Mouse (Mus musculus) R1 (cell line): Measurements from ENCODE around the gene Ttll12.

Experiments
- DNase-seq: peaks from one replicate; pipeline ENCODE4 v3.0.0-alpha.2; 2018; ENCODE audit warnings: low read depth, low spot score

Gene Ttll12

DNA sequence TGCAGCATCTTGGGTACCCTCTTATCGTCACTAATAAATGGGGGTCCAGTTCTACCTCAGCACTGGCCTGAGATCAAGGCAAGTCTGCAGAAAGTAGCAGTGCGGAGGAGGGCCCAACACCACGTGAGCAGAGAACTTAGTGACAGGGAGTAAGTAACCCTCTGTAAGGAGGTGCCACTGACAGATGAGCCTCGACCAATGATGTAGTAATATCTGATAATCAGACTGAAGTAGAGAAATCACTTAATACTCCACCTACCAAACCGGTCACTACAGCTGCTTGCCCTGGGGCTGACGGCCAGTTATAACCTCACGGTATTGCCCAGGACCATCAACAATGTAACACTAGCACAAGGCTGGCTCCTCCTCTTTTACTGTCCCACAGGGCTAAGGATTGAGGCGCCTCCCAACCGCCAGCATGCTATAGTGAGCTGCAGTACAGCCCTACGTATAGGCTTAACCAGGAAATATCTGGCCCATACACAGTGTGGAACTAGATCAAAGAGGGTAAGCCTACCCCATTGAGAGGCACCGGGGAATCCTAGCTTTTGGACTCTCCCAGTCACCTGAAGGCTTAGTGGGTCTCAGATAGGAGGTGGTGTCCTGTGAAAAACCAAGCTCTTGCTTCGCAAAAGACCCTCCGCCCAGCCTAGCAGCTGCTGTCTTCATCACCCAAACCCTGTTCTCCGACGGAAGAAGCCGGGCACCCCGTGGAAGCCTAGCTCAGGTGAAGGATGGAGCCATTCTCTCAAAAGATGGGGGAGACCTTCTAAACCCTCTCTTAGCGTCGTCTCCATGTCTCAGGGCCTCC, 1.1 kb downstream of the Ttll12 start:
- DNase-seq, result peak; percentile 41

DNA sequence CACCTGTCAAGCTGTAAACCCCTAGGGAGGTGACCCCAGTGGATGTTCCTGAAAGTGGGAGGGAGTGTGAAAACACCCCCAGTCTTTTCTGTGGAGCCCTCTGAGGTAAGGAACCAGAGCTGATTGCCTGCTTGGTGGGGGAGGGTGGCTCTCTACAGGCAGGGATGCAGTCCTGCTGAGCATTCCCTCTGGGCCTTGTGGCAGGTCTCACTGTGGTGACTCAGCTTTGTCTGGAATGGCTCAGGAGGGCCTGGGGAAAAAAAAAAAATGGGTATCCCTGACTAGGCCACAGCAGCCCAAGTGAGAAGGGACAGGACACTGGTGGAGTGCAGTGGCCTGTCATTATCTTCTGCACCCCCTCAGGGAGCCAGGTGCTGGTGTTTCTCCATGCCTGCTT, 1.8 kb downstream of the Ttll12 start:
- no peak for DNase-seq

DNA sequence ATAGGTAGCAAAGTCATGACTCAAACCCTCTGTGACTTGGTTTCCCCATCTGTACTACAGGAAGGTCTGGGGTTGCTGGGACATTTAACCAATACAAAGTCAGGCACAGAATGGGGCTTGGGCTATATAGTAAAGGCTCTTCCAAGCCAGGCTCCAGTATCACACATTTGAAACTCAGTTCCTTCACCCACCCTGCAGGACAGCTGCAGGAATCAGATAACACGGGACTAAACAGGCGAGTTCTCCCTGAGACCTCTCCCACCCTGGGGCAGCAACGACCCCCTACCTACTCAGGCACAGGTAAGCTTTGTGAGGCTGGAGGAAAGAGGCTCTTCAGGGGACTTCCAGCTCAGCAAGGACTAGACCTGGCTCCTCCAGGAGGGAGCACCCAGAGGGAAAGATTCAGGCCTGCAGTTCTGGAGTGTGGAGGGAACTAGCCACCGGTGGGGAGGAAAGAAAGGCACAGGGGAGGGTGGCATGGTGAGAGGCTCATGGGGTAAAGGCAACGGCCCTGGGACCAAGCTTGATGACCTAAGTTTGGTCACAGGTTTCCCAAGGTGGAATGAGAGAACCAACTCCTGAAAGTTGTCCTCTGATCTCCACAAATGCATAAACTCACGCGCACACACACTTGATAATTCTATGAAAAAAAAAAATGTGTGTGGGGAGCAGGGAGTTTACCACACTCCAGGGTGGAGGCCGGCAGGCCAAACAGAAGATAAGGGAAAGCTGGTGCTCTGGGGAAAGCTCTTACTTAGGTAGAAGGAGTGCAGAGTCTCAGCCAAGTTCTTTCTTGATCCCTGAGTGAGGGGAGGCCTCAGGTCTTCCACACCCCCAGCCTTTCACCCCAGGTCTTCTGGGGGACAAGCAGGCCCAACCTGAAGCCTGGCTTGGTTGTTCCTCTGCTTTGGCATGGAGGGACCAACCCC, 2.4 kb downstream of the Ttll12 start:
- no peak for DNase-seq

DNA sequence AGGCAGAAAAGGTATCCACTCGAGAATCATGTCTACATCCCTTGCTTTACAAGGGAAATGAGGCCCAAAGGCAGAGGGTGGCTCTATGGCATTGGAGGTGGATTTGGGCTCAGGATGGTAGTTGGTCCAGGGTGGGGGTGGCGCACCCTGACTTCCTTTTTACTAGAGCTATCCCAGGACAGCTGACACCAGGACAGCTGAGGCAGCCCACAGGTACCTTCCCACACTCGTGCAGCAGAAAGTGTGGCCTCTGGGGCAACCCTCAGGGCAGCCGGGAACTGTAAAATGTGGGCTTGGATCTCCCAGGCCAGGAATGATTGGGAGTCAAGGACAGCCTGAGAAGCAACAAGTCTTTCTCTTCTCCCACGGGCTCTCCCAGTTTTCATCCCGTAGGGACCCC, 3.2 kb downstream of the Ttll12 start:
- DNase-seq, result no peak

DNA sequence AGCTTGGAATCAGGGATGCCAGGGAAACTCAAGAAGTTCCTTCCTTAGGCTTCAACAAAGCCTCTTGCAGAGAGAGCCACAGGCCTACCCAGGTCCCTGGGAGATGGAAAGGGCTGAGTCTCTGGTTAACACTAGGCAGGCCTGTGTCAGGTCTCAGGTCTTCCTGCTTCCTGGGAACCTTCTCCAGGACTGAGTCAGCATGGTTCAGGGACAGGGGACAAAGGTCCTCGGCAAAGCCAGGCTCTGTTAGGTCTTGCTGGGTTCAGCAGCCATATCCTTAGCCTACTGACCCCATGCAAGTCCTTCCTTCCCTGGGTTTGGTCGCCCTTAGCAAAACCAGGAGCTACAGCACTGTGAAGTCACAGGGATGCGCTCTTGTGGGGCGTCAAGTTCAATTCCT, 4.1 kb downstream of the Ttll12 start:
- DNase-seq, result no peak

DNA sequence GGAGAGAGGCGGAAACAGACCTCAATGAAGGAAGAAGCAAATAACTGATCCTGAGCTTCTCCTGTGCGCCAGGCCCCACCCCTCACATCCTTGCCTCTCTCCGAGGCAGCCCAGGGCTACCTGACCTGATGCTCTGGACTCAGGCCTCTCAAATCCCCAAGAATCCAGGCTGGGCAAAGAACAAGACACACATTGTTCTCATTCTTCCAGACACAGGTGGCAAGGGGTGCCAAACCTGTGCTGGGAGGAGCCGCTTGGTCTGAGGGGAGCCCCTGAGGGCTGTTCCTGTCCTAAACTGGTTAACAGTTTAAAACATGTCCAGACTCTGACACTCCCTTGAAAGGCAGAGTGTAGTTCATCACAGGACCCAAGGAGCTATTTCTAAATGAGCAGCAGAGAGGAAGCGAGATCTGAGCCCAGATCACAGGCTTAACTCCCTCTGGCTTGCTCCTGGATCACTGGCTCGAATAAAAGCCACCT, 10.2 kb downstream of the Ttll12 start:
- no peak for DNase-seq

DNA sequence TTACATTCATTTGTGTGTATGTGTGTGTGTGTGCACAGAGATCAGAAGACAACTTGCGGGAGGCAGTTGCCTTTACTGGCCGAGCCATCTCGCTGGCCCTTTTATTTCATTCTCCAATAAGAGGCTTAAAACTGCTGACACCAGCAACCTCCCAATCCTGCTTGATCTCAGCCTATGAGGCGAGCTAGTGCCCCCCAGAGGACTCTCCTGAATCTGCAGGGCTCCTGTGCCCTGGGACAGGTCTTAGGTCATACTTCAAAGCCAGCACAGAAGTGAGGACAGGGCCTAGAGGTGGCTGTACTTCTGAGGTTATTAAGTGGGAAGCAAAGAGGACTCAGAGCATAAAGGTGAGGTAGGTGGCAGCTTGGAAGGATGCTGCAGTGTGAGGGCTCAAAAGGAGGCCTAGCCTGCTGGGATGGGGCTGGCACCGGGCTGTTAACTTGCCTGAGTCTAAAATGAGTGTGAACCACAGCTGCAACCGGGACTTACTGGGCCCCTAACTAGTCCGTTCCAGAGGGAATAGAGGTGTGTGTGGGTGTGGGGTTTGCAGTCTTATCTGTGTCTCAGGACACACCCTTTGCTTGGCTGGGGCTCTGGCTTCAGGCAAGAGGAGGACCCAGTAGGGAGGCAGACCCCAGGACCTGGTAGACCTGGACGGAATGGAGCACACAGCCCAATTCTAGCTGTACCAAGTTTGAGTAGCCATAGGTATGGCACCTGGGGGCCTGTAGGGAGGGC, 11.4 kb downstream of the Ttll12 start:
- peak; percentile 62 for DNase-seq

DNA sequence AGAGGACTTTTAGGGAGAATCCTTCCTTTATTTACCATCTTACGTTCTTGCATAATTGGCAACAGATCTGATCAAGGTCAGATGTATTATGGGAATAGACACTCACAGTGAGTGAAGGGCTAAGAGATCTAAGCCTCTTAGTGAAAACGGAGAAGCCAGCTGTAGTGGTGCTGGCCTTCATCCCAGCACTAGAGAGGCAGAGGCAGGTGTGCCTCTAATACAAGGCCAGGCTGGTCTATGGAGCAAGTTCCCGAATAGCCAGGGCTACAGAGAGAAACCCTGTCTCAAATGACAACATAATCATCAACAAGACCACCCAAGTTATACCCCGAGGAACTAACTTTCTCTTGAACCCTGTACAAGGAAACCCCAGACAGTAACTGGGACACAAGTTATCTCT, 12.0 kb downstream of the Ttll12 start:
- DNase-seq, result no peak

DNA sequence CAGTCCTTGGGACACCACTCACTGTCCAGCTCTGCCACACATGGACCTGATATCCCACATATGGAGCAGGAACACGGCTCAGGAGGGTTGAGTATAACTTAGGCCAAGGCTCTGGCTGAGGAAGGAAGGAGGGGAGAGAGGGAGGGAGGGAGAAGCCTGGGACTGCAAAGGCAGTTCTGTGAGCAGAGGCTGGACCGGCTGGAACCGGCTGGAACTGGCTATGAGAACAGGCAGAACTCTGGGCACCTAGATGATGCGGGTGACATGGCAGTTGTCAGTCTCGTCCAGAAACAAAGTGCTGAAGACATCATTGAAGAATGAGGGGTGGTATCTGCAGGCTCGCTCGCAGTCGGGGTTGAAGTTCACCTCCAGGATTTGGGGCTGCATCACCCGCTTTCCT, 18.3 kb downstream of the Ttll12 start:
- DNase-seq, result no peak

DNA sequence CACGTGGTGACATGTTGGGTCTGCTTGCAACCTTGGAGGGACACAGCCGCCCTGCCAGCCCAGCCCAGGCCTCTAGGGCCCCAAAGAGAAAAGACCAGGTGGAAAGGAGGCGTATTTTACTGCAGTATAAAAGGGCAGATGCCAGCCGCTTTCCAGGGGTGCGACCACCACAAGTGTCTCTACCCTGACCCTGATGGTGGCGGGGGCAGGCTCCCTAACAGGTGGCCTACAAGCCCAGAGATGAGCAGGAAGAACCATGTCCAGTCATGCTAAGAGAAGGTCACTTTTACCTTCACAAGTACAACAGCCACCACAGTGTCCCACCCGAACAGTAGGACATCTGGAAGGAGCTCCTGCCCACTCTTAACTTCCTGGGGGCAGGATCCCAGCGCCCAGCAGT, 19.4 kb downstream of the Ttll12 start:
- DNase-seq, result no peak

DNA sequence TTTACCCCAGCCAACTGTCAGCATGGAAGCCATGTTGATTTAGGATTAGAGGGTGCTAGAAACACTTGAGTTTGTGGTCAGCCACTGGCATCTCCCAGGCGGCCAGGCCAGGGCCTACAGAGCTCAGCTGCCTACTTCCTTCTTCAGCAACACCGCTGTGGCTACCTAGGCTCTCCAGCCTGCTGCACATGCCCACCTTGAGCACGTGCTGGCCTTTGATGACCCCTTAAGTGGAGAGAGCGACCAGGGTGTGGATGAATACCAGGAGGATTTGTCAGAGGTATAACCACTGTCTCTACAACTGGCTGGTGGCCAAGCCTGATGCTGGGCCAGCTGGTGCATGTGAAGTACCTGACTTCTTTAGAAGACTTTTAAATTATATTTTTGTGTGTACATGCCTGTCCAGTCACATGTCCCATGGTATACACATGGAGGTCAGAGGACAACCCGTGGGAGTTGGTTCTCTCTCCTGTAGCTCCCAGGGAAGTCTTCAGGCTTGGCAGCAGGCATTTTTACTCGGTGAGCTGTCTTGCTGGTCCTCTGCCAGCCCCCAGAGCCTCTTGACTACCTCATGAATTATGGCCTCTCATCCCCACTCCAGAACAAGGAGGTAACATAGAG, 20.1 kb downstream of the Ttll12 start:
- DNase-seq, result no peak

DNA sequence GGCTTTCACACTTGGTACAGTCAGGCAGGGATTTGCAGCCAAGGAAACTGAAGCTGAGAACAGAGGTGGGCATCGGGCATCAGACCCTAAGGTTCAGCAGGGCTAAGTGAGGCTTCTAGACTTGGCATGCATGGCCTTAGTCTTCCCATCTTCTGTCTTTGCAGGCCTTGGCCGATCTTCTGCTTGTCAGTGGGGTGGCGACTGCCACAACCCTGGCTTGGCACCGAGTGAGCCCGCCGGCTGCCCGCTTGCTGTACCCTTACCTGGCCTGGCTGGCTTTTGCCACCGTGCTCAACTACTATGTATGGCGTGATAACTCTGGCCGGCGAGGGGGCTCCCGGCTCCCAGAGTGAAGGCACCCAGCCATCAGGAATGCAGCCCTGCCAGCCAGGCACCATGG, 21.4 kb downstream of the Ttll12 start:
- no peak for DNase-seq

DNA sequence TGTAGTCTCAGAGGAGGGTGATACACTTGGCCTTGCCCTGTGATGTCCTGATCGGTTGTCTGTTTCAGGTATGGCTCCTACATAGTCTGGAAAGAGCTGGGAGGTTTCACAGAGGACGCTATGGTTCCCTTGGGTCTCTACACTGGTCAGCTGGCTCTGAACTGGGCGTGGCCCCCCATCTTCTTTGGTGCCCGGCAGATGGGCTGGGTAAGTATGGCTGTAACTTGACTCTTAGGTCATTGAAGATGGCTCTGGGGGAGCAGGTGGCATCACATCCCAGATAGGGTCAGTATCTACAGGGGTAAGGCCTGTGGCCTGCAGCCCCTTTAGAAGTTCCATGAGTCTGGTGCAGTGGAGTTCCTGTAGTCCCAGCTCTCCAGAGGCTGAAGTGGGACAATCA, 22.8 kb downstream of the Ttll12 start:
- DNase-seq, result no peak

DNA sequence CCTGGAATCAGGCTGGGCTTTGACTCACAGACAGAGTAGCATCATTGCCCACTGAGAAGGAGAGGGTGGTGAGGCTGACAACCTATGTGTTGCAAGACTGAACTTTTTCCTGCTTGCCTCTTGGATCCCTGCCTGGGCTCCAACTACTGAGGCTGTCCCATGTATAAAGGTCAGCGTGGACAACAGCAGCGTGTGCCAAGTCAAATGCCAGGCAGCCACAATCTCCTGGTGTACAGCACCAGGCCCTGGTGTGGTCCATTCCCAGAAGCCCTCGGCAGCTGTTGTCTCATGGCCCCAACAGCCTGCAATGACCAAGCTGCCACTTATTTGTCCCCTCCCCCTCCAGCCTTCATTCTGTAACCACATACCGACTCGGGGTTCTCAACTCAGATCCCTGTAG, 23.3 kb downstream of the Ttll12 start:
- no peak for DNase-seq

DNA sequence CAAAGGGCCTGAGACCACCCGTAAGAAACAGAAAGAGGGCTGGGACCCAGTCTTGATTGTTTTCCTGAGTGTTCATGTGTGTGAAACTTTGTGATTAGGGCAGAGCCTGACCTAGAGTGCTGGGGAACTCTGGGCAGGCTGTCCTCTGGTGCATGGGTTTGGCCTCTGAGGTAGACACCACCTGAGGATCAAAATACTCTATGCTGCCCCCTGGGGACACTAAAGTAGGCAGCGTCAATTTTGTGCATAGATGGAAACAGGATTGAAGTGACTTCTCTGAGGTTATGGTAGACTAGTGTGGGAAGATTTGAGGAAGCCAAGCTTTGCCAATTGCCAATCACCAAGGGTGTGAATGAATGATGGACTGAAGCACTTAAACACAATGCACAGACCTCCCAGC, 24.3 kb downstream of the Ttll12 start:
- peak; percentile 65 for DNase-seq

DNA sequence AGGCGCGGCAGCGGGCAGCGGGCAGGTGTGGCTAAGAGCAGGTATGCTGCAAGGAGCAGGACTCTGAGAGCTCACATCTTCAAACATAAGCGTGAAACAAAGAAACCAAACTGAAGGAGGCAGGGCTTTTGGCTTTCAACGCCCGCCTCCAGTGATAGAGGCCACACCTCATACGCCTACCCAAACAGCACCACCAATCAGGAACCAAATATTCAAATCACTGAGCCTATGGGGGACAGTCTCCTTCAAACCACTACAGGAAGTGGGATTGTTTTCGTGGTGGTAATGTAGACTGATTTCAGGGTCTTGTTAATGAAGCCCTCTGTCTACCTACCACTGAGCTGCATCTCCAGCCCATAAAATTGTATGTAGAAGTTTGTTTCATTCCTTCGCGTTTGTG, 25.3 kb downstream of the Ttll12 start:
- DNase-seq, result peak; percentile 92

DNA sequence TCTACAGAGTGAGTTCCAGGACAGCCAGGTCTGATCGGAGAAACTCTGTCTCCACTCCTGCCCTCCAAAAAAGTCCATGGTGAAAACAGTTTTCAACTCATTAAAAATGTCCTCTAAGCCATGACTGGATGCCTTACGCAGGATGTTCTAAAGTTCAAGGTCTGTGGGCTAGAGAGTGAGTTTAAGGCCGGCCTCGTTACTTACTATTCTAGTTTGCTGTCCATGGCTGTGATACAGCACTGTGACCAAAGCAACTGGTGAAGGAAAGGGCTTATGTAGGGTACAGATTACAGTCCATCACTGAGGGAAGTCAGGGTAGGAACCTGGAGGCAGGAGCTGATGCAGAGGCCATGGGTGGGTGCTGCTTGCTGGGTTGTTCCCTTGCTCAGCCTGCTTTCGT, 26.4 kb downstream of the Ttll12 start:
- no peak for DNase-seq

DNA sequence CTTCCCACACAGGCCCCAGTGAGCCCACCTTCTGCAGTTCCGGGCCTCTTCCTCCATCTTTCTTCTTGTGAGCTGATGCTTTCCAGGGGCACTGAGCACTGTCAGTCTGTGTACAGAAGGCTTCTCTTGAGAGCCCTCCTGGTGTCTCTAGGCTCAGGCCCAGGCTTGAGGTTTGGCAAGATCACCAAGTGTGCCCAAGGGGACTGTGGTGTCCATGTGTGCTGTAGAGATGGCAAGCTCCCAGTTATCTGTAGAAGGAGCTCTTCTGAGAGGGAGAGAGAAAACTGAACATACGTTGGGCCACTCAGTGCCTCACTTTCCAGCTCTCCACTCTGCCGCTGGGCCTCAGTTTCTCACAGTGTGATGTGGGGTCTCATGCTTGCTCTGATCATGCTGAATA, 27.2 kb downstream of the Ttll12 start:
- no peak for DNase-seq

DNA sequence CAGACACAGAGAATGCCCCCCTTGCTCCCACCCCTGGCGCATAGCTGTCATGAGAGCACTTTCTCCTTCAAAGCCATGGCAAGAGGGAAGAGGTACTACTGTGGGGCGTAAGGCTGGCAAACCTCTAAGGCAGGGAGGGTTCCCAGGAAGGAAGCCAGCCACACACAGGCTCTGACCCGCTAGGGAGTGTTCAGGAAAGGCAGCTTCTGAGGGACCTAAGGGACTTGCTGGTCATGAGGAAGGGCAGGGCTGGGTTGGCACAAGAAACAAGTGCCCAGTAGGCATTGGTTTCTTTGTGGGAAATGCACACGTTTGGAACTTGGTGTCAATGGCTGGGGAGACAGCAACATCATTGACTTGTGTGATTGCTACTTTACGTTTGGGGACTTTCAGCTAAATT, 29.0 kb downstream of the Ttll12 start:
- no peak for DNase-seq

DNA sequence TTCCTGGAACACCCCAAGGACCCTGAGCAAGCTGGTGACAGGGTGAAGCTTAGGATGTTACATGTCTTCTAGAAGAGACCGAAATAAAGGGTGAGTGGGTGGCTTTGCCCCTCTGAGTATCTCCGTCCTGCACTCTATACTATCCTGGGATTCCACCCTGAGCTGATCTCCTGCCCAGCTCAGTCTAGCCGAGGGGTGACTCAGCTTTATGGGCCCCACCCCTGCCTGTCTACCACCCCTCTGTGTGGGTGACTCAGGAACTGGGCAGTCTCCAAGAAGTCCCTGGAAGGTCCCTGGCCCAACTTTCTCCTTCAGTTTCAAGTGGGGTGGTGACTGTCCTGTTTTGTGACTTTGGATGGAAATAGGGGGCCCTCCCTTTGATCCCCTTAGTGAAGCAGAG, 29.5 kb downstream of the Ttll12 start:
- DNase-seq, result no peak

DNA sequence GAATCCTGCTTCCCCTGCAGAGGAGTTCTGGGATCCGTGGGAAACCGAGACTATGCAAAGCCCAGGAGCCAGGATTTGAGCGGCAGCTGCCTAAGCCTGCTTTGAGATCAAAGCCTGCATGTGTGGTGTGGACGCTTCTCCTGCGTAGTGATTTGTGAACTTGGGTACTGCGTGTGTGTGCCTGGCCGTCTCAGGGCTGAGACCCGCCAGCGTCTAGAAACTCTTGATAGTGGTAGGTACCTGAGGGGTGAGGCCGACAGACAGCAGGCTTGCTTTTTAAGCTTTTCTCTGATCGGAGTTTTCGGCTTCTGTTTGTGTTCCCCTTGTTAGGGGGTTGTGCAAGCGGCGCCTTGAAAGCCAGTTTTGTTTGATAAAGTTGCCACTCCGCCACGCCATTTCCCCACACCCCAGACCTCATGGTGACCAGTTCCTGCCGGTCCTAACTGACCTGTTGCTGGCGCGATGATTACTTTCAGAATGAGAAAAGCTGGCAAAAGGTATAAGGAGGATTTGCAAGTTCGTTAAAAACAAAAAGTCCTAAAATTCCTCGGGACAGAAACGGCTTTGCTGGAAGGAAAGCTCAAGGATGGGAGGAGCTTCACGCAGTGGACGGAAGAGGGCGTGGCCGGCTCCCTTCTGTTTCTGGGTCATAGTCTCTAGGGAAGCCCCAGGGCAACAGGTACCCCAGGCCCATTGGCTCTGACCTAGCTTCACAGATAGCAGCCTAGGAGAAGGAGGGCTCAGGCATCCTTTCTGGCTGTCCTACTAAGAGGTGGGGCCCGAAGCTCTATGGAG, 30.9 kb downstream of the Ttll12 start:
- DNase-seq, result peak; percentile 61
